Mouse (Mus musculus) brain, embryonic 18.5 days (tissue): Measurements from ENCODE around the gene Ntrk3.

Experiments used
- DNase-seq: peaks from one replicate; pipeline ENCODE4 v3.0.0-alpha.2; 2012; ENCODE audit warnings: low read depth, low spot score

Gene Ntrk3

DNA sequence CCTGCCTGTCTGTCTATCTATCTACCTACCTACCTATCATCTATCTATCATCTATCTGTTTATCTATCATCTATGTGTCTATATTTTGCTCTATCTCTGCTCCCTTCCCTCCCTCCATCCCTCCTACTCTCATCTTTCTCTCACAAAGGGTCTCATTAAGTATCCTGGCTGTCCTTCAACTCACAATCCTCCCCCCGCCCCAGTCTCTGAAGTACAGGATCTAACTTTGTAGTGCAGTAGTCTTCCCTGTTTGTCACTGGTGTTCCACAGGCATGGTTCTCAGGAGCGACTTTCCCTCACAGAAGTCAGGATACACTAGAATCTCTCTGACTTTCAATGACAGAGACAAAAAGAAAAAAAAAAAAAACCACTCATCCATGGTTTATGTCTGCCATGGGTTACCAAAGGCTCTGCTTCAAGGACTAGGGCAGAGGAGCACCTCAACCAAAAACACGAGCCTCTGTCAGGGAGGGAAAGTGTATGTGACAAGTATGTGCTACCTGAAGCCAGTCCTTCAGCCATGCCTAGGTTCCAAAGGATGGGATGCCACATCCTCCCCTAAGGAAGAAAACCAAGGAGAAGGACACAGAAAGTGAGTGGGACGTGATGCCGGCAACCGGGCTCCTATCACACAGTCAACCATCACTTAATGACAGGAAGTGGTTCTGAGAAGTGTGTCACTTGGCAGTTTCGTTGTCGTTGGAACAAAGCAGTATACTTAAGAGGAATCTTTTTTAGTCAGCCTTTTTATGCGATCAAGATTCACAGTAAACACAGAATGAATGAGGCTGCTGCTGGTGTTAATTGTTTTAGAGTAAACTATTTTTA lies 16.6 kb downstream of the Ntrk3 start:
- no peak for DNase-seq

DNA sequence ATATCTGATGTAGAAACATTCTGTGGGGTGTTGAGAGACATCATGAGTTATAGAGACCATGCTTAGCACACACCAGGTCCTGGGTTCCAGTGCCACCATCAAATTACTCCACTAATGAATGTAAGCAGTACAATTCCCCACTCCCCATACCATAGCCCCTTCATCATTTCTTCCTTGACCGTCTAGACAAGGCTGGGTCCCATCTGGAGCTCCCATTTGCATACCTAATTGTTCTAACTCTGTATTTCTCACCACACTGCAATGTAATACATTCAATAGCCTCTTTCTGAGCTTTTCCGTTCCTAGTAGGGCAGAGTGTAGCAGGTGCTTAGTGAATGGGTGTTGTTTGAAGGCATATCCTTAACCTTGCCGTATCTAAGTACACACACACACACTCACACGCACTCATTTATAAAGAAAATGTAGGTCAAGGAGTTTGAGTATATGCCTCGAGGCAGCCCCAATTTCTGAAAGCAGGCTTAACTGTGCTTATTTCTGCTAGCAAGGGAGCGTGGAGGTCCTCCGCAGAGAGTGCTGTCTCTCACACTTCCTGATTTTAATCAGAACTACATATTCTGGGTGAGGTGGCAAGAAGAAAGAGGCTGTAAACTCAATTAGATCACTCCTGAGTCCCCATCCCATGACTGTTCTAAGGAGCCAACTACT lies 17.9 kb downstream of the Ntrk3 start:
- DNase-seq = no peak

DNA sequence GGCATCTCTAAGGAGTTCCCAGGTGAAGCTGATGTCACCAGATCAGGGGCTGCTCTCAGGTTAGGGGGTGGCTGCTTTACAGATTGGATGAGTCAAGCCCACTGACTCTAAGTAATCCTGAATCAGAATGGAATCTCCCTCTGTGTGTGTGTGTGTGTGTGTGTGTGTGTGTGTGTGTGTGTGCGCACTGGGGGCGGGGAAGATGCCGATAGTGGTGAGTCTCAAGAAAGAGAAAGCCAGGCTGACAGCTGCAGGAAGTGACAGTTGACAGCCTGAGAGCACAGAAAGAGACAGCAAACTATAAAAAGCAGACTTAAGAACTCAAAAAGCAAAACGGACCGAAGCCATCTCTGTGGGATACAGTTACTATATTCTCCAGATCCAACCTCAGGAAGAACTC lies 18.7 kb downstream of the Ntrk3 start:
- DNase-seq = no peak

DNA sequence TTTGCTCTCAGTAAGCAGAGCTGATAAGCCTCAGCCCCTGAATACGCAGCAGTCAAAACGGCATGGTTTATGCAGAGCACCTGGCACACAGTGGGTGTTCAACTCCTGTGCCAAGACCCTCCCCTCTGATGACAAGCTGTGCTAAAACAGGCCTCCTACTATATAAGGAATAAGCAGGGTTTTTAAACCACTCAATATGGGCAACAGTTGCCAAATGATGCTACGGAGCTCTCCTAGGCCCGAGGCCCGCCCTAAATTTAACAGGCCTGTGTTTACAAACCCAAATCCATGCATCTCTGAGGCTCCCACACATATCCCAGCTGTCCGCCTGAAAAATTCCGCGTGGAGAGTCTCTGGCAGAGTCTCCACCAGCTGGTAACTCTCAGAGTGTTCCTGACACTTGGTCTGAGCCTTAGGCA lies 19.6 kb downstream of the Ntrk3 start:
- peak; percentile 20 for DNase-seq

DNA sequence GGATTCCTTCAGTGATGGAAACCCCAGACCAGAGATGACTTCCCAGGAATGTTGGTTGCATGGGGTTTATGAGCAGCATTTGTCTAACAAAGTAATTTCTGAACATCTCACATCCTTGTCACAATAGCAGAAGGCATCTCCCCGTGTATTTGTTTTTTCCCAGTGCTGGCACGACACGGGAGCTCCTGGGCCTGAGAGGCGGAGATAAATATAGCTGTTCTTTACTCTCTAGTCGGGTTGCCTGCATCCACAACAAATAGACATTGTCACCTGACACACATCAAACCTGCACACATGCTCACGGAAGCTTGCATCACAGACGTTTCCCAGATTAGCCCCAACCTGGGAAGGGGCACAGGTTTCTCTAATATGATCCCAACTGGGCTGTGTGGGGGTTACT lies 30.1 kb downstream of the Ntrk3 start:
- DNase-seq = no peak

DNA sequence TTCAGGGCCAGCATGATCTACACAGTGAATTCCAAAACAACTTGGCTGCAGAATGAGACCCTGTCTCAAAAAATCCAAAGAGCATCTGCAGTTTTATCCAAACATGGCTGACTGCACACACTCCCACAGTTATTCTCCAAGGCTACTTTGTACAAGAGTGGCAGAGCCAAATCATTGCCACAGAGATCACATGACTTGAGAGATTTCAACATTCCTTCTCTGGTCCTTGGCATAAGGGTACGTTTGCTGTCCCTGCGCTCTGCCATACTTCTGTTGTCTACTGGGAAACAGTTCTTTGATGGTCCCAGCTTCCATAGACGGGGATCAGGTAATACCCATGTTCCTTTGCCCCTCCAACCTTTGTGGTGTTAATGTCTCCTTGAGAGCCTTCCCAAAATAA lies 30.7 kb downstream of the Ntrk3 start:
- DNase-seq = no peak

DNA sequence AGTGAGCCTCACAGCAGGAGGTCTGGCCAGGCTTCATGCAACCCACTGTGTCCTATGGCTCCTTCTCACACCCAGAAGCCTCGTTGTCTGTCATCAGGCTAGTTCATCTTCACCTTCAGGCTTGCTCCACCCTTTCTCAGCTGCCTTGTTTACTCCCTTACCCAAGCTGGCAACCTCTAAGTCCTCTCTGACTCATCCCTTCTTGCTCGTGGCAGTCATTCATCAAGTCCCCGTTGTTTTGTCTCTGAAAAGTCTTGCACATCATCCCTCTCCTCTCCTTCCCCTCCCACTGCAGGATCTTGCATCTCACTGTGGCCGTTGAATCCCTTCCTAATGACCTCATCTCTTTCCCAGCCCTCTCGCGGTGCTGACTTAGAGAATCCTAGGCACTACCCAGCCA lies 35.1 kb downstream of the Ntrk3 start:
- no peak for DNase-seq

DNA sequence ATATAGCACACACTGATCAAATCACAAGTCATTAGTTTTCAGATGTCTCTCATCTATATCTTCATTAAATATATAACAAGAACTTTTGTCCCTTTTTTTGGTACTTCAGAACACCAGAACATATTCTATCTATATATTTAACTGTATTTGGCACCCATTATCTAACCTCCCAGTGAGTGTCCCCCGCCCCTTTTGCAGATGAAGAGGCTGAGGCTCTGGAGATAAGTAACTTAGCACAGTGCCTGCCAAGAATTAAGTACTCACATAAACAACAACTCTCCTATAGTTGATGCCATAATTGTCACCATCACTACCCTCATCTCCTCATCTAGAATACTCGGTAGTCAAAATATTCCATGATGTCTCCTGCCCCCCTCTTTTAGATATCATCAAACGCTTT lies 42.6 kb downstream of the Ntrk3 start:
- DNase-seq = no peak

DNA sequence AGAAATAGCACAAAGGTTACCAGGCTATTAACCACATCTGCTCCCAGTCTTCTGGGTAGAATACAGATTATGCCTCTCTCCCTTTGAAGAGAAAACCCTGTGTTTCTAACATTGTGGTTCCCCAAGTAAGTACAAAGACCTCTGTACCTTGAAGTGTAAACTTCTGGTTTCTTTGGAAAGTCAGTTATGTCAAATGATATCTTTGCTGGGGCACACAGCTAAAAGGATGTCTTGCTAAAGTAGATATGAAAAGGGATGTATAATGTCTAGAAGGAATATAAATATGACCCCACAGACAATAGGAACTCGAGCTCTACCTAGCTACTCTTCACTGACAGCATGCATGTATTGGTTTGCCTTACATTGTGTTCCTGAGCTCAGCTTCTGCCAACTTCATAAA lies 44.7 kb downstream of the Ntrk3 start:
- no peak for DNase-seq

DNA sequence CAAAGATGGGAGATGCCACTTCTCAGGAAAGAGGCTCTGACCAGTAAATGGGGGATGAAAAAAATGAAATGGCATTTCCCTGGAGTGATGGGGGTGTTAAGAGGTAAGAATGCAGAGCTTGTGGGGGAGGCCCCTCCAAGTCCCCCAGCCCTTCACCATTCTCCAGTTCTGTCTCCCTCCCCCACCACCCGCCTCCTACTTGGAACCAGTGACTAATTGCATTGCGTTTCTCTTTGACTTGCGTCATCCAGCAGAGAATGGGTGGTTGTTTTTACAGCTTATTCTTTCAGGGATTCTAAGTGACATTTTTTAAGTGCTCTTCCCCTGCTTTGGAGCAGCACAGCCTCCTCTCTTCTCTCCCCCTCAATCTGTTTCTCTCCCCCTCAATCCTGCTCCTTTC lies 46.9 kb downstream of the Ntrk3 start:
- no peak for DNase-seq

DNA sequence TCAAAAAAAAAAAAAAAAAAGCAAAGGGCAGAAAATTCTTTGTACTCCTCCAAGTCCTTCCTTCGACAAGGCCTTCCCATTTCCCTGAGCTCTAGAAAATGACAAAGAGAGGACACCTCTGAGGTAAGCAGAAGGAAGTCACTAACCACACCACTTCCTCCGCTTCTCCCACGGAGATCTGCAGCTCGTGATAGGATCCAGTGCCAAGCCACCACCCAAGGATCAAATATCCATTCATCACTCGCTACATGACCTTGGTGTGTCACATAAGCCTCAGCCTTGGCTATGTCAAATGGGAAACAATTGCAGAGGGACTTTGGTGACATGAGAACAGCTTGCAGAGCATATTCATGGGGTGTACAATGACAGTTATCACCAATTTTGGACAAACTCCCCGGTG lies 52.9 kb downstream of the Ntrk3 start:
- no peak for DNase-seq

DNA sequence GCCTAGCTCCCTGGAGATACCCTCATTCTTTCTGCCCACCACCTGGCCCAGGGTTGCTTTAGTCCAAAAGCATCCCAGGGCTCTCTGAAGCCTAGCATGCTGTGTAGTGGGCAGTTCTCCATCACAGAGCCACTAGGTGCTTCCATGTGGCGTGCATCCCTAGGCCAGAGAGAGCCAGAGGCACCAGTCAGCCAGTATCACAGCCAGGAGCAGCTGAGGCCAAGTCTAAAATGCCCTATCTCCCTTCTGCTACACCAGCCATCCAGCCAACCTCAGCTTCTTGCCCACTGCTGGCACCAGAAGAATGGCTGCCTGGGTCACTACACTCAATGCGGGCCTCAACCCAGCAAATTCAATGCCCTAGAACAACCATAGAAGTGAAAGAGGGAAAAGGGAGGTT lies 56.9 kb downstream of the Ntrk3 start:
- no peak for DNase-seq

DNA sequence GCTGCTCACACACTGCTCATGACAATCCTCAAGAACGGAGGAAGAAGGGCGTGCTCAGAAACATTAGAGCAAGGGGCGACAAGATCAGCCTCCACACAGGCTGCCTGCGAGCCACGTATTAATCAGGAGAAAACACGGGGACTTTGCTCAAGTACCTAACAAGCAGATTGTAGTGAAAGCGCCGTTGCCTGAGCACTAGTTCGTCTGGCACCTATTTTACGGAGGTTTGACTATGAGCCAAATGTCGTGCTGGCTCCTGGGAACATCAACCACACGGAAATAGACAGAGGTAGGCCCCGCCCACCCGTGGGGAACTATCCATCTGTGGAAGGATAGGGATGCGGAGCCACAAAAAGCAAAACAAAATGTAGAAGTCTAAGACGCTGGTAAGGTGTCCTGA lies 68.4 kb downstream of the Ntrk3 start:
- DNase-seq = no peak

DNA sequence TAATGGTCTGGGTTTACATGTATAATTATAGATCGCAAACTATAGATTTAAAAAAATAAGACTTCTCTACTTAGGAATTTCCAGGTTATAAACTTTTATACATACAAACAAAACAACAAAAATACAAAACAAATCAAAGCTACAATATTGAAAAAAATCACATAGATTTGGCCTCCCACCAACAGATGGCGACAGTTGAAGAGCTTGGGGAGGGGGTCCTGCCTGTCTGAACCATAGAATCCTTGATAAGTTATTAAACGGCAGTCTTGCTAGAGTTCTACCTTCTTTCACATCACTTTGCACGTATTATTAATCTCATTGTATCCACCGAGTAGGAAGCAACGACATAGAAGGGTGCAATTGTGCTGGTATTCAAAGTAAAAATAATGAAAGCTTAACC lies 68.9 kb downstream of the Ntrk3 start:
- no peak for DNase-seq

DNA sequence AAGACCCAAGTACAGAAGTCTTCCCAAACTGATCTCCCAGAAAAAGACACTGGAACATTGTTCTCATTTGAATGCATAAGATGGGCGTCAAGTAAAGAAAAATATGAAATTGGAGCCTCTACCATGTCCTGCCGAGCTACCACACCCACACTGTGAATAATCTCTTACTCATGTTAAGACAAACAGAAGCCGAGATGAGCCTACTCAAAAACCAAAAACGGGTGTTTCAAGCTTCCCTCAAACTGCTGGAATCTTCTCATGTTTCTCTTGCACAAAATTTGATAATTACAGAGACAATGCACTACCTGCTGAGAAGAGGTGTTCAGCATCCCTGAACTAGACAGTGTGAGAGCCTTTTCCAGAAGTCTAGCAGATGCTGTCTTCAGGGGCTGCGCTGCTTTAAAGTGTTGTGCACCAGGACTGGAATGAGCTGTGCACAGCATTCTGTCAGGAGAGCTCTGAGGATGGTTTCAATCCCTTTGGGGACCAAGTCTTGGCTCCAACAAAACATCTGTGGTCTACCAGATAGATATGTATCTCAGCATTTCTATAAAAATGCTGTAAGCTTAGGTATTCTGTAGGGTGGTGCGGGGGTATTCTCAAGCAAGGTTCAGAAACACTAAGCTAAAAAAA lies 69.7 kb downstream of the Ntrk3 start:
- no peak for DNase-seq

DNA sequence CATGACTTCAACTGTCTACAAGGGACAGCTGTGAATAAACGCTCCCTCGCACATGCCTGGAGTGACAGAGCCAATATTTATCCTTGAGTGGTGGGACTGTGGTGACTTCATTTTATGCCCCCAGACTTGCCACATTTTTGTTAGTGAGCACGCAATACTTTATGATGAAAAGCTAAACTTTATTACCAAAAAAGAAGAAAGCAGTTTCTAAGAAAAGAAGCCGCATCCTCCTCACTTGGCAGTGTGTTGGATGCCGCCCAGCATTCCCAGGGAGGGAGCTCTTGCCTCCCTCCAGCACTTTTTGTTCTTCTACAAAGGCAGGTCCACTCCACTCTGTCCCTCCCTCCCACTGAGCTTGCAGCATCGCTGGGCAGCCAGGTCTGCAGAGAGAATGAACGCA lies 77.0 kb downstream of the Ntrk3 start:
- no peak for DNase-seq

DNA sequence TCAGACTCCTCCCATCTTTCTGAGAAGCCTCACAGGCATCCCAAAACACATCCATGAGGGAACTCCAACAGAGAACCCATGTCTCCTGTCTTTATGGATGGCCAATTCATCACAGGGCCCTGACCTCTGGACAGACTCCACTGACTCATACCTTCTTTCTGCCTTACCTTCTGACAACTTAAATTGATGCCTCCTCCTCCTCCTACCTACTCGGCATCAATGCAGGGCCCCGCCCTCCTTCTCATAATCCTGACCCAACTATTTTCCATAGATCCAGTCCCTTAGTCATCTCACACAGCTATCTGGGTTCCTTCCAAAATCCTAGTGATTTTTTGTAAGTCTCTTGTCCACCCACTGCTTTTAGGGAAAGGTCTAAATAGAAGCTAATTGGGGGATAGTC lies 78.0 kb downstream of the Ntrk3 start:
- no peak for DNase-seq

DNA sequence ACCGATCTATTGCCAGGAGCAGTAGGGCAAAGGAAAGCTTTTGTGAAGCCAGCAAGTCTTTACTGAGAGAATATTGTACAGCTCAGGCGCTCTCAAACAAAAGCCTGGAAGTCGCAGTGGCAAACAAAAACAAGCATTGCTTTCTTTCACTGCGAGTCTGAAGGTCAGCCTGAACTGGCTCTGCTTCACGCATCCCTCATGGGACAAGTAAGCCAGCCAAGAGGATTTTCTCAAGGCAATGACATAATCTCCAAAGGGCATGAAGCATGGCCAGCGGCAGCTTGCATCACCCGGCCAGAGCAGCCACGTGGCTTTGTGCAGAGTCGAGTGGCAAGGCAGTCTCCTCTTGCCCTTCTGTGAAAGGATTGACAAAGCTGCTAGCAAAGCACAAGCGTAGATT lies 79.8 kb downstream of the Ntrk3 start:
- no peak for DNase-seq

DNA sequence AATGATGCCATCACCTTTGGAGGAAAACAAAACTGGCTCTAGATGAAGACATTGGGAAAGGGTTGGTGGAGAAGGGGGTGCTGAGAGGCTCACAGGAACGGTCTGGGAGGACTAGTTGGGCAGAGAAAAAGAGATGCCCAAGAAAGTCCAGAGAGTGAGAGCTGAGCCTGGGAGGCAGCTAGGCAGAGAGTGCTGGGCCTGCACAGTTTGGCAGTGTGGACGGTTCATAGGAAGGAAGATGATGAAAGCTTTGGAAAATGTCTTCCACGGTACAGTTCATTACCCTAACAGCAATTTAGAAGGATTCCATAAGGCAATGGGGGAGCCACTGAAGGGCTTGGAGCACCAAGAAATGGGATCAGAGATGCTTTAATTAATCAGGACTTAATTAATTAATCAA lies 81.6 kb downstream of the Ntrk3 start:
- DNase-seq = no peak

DNA sequence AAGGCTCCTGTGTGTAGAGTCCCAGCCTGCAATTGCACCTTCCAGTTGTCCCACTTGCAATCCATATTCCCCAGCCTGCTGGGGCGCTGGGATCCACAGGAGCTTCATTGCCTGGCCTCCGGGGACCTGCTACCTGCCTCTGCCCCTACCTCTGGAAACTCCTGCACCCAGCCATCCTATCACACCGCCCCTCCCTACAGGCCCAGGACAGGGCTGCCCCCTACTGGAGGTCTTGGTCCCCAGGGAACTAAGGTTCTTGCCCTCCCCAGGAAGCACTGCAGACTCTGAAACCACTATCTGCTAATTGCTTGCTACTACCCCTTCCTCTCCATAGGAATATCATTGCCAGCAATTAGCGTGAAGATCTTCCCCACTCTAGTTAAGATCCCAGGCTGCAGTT lies 84.1 kb downstream of the Ntrk3 start:
- DNase-seq = no peak

DNA sequence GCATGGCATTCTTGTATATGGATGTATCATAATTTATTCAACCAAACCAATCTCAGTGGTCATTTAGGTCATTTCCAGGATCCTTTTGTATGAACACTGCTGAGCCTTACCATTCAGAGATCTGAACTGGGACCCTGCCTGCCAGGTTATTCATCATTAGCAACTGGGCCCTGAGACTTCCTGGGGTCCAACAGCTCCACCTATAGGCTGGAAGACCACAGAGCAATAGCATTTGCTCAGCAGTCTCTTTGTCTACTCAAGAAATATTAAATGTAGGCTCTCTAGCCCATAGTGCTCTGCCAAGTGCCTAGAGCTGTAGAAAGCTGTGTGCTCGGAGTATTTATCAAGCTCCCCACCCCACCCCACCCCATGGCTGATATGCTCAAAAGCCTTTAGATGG lies 85.5 kb downstream of the Ntrk3 start:
- DNase-seq = no peak

DNA sequence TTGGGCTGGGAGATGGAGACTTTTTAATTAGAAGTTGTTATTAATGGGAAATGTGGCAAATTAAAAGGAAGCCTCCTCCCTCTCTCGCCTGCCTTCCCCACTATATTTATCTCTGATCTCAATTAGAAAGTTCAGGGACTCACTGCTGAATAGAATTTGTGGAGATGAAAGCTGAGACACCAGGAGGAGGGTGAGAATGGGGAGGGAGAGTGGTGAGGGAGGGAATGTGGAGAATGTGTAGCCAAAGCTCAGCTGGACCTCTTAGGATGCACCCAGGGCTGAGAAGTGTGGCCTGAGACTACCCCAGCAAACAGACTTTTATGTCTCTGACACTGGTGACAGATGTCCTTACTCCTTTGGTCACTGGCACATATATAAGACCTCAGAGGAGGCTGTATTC lies 86.3 kb downstream of the Ntrk3 start:
- DNase-seq = no peak

DNA sequence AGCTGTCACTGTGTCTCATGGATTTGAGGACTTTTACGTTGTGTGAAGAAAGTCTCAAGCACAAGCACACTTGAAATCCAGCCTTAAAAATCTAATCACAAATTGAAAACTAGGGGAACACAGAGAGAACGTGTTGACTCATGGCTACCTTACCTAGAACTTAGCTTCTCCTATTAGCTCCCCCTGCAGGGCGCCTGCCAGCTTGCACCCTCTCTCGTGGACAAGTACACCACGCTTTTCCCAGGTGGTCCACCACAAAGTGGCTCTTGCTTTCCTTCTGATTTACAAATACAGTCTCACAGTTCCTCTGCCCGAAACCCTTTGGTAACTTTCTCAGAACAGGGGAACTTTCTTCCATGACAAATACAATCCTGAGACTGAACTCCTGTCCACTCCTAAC lies 94.1 kb downstream of the Ntrk3 start:
- DNase-seq = no peak
